Mouse (Mus musculus): ENCODE data around the gene Rybp. TPM values are rescaled to one million over a fixed set of nuclear protein-coding genes. Genes with fewer than 3 reads are reported as not detected.

The Rybp gene
- polyA plus RNA-seq, 1 experiment from 2014 or later = 13.8 TPM

DNA sequence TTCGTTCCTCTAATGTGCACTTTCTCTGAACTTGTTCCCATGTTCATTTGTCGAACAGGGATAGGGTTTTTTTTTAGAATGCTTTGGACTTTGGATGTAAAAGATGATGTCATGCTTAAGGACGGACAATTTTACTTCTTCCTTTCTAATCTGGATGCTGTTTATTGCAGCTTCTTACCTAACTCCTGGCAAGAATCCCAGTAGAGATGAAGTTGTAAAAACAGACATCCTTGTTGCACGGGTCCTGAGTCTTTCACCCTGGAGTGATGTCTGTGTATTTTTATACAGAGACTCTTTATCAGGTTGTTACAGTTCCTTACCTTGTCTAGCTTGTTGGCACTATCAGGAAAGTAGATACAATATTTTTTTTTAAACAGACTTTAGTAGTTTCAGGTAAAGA, 65.5 kb downstream of the Rybp start:
- Histone ChIP-seq H3K9me3 (ENCODE audit: control insufficient read depth, low read length) (no peaks in the 10 kb centered on the region), H3K27ac (ENCODE audit: low read depth) (peak overlapping the region; percentile 67; the same call in 1 of the 2 replicates), H3K4me3 (ENCODE audit: low read depth, low read length) (no peak overlapping the region), H3K9ac (ENCODE audit: low read length) (no peak overlapping the region), H3K4me1 (replicated peaks; ENCODE audit: control insufficient read depth, insufficient read depth, low read length) (peaks cover 21% of the 10 kb centered on the region), H3K27me3 (replicated peaks; ENCODE audit: control insufficient read depth, insufficient read depth, low read length) (no peaks in the 10 kb centered on the region), H3K4me2 (ENCODE audit: low read length) (no peak overlapping the region), H3K36me3 (ENCODE audit: control insufficient read depth, insufficient read depth, low read length) (no peaks in the 10 kb centered on the region)
- ATAC-seq (replicated peaks; ENCODE audit: low FRiP score, low TSS enrichment, low read depth) = peak; percentile 17; the same call in 1 of the 2 replicates
- 25% methylated on average over 4 of the region's 4 CpGs for WGBS
- no peak for DNase-seq (ENCODE audit: low spot score)

DNA sequence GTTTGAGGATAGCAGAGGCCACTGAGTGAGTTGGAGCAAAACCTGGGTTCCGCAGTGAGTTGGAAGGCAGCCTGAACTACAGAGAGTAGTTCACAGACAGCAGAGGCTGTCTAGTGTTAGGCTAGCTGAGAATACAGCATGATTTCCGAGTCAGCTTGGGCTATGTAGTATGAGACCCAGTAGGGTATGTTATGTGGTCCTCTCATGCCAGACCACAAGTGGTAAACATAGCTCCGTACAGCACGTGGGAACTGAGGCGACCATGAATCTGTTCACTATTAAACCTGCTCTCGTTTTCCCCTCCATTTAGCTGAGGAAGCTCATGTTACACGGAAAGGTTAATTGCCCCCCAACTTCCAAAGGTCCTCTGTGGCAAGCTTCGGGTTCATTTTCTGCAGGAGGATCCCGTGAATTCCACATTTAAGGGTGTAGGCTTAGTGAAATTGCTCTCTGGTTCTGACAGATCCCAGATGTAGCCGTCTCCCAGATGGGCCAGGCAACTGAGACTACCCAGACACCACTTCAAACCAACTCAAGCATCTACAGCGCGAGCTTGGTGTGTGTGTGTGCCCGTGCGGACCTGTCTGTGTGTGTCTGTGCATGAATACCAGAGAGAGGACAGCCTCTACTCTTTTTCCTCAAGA, 66.2 kb downstream of the Rybp start:
- H3K27ac ChIP-seq (ENCODE audit: low read depth) = peak overlapping the region; percentile 67
- peak; percentile 75 for DNase-seq (ENCODE audit: low spot score)
- 41% methylated on average over 14 of the region's 14 CpGs for WGBS

DNA sequence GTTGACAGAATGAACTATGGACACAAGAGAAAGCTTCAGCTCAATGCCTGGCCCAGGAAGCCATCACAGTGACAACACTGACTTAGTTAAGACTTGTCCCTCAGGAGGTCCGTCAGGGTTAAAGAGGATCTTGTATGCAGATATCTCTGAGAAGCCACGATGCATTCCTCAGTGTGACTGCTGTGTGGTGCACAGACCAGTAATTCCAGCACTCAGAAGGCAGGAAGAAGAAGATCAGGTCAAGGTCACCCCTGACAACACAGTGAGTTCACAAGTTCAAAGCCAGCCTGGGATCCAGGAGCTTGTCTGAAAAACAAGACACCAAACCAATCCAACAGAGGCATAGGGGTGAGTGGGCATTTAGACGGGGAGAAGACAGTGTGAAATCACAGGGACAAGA, 67.3 kb downstream of the Rybp start:
- Histone ChIP-seq H3K9ac (ENCODE audit: low read length) (no peak overlapping the region), H3K36me3 (ENCODE audit: control insufficient read depth, insufficient read depth, low read length) (no peaks in the 10 kb centered on the region), H3K4me1 (replicated peaks; ENCODE audit: control insufficient read depth, insufficient read depth, low read length) (peaks cover 31% of the 10 kb centered on the region), H3K4me2 (ENCODE audit: low read length) (no peak overlapping the region), H3K27me3 (replicated peaks; ENCODE audit: control insufficient read depth, insufficient read depth, low read length) (no peaks in the 10 kb centered on the region), H3K9me3 (ENCODE audit: control insufficient read depth, low read length) (no peaks in the 10 kb centered on the region), H3K27ac (ENCODE audit: low read depth) (no peak overlapping the region), H3K4me3 (ENCODE audit: low read depth, low read length) (no peak overlapping the region)
- no peak for ATAC-seq (replicated peaks; ENCODE audit: low FRiP score, low TSS enrichment, low read depth)
- no peak for DNase-seq (ENCODE audit: low spot score)
- 82% methylated on average over 3 of the region's 3 CpGs for WGBS

More for the DNA sequence above, 66.2 kb downstream of the Rybp start:
- Histone ChIP-seq H3K4me1 (replicated peaks; ENCODE audit: control insufficient read depth, insufficient read depth, low read length) (peaks cover 22% of the 10 kb centered on the region), H3K36me3 (ENCODE audit: control insufficient read depth, insufficient read depth, low read length) (no peaks in the 10 kb centered on the region), H3K27me3 (replicated peaks; ENCODE audit: control insufficient read depth, insufficient read depth, low read length) (no peaks in the 10 kb centered on the region), H3K9me3 (ENCODE audit: control insufficient read depth, low read length) (no peaks in the 10 kb centered on the region), H3K9ac (ENCODE audit: low read length) (no peak overlapping the region), H3K4me3 (ENCODE audit: low read depth, low read length) (no peak overlapping the region), H3K4me2 (ENCODE audit: low read length) (no peak overlapping the region)
- ATAC-seq (replicated peaks; ENCODE audit: low FRiP score, low TSS enrichment, low read depth) = peak; percentile 56

DNA sequence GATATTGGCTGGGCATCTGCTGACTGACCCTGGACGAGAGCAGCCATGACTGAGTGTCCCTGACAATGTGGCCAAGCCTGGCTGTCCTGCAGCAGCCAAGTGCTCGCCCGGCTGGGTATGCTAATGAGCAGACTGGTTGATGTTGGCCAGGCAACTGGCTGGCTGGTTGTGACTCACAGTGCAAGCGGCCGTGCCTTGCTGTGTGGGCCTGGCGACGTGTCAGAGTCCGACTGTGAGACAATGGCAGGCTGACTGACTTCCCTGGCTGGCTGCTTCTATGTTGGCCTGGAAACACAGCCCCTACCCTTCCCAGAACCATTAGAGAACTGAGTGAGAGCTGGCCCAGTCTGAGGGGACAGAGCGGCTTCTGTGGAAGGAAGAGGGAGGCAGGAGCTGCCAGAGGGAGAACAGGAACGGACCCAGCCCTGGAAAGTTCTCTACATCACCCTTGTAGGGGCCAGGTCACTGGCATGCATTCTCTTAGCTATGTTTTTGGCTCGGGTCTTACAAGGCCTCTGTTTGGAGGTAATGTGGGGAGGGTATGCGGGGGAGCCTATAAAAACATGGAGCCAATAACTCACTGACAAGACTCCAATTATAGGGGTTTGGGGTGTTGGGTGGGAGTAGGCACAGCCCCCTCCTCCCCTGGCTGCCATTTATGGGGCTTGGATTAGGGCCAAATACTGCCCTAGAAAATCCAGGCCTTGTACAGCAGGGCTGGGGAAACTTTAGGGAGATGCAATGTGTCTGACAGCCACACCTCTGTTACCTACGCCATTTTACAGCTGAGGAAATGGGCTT, 68.5 kb downstream of the Rybp start:
- DNase-seq (ENCODE audit: low spot score) = no peak
- 48% methylated on average over 13 of the region's 13 CpGs for WGBS
- Histone ChIP-seq H3K36me3 (ENCODE audit: control insufficient read depth, insufficient read depth, low read length) (no peaks in the 10 kb centered on the region), H3K27ac (ENCODE audit: low read depth) (no peak overlapping the region), H3K27me3 (replicated peaks; ENCODE audit: control insufficient read depth, insufficient read depth, low read length) (no peaks in the 10 kb centered on the region), H3K4me1 (replicated peaks; ENCODE audit: control insufficient read depth, insufficient read depth, low read length) (peaks cover 43% of the 10 kb centered on the region), H3K4me2 (ENCODE audit: low read length) (no peak overlapping the region), H3K4me3 (ENCODE audit: low read depth, low read length) (no peak overlapping the region), H3K9me3 (ENCODE audit: control insufficient read depth, low read length) (no peaks in the 10 kb centered on the region), H3K9ac (ENCODE audit: low read length) (no peak overlapping the region)
- ATAC-seq (replicated peaks; ENCODE audit: low FRiP score, low TSS enrichment, low read depth) = no peak

DNA sequence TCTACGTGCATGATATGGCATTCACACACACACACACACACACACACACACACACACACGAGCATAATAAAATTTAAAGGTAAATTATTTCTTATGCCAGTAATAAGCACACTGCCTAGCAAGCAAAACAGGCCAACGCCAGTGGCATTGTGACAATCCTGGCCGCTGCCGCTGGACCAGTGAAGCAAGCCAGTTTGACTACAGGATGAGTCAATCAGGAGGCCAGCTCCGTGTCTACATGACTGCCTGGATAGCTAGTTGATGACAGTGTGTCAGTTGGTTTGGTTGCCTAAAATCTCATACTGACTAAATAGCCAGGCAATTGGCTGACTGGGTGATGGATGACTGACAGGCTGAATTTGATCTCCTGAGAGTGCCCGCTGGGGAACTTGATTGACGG, 69.8 kb downstream of the Rybp start:
- H3K27me3 ChIP-seq (replicated peaks; ENCODE audit: control insufficient read depth, insufficient read depth, low read length) = no peaks in the 10 kb centered on the region
- WGBS = 87% methylated on average over 8 of the region's 8 CpGs
- H3K4me3 ChIP-seq (ENCODE audit: low read depth, low read length) = no peak overlapping the region
- H3K4me1 ChIP-seq (replicated peaks; ENCODE audit: control insufficient read depth, insufficient read depth, low read length) = peaks cover 49% of the 10 kb centered on the region
- ATAC-seq (replicated peaks; ENCODE audit: low FRiP score, low TSS enrichment, low read depth) (no peak), DNase-seq (ENCODE audit: low spot score) (no peak)
- H3K4me2 ChIP-seq (ENCODE audit: low read length) = no peak overlapping the region
- H3K27ac ChIP-seq (ENCODE audit: low read depth) = no peak overlapping the region
- no peak overlapping the region for H3K9ac ChIP-seq (ENCODE audit: low read length)
- H3K36me3 ChIP-seq (ENCODE audit: control insufficient read depth, insufficient read depth, low read length) = no peaks in the 10 kb centered on the region
- H3K9me3 ChIP-seq (ENCODE audit: control insufficient read depth, low read length) = no peaks in the 10 kb centered on the region

DNA sequence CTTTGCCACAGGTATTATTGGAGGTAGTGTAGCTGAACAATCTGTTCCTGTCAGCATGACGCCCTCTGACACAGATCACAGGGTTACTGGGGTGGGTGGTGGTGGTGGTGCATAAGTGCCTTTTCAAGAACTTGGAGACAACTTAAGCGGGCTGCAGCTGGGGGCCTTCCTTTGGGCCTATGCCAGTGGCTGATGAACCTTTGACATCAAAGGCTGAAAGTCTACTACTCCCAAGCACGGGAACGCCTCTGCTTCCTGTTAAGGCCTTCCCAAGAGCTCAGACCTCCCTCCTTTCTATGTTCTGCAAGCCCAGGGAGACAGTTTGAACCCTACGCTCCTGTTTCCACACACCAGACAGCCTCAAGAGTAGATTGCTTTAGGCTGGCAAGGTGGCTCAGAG, 70.3 kb downstream of the Rybp start:
- Histone ChIP-seq H3K27me3 (replicated peaks; ENCODE audit: control insufficient read depth, insufficient read depth, low read length) (no peaks in the 10 kb centered on the region), H3K4me3 (ENCODE audit: low read depth, low read length) (no peak overlapping the region), H3K27ac (ENCODE audit: low read depth) (no peak overlapping the region), H3K4me1 (replicated peaks; ENCODE audit: control insufficient read depth, insufficient read depth, low read length) (peaks cover 48% of the 10 kb centered on the region), H3K36me3 (ENCODE audit: control insufficient read depth, insufficient read depth, low read length) (no peaks in the 10 kb centered on the region), H3K9ac (ENCODE audit: low read length) (no peak overlapping the region), H3K9me3 (ENCODE audit: control insufficient read depth, low read length) (no peaks in the 10 kb centered on the region), H3K4me2 (ENCODE audit: low read length) (no peak overlapping the region)
- WGBS = 64% methylated on average over 5 of the region's 5 CpGs
- DNase-seq (ENCODE audit: low spot score) (no peak), ATAC-seq (replicated peaks; ENCODE audit: low FRiP score, low TSS enrichment, low read depth) (no peak)

DNA sequence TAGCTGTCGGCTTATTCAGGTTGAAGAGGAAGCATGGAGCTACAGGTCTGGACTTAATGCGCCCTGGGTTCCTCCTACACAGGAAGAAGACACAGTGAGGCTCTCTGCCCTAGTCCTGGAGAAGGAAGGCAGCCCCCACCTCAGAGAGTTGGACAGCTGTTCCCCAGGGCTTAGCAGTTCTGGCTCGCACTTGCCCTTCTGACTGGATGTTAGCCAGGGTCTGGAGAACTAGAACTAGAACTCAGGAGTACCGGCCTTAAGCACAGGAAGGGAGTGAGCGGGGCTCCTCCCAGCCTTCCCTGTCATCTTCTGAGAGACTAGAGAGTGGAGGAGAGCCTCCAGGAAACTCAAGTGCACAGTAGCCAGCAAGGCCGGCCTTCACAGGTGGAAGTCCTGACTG, 71.5 kb downstream of the Rybp start:
- no peak overlapping the region for H3K27ac ChIP-seq (ENCODE audit: low read depth)
- no peaks in the 10 kb centered on the region for H3K9me3 ChIP-seq (ENCODE audit: control insufficient read depth, low read length)
- ATAC-seq (replicated peaks; ENCODE audit: low FRiP score, low TSS enrichment, low read depth) (no peak), DNase-seq (ENCODE audit: low spot score) (no peak)
- no peak overlapping the region for H3K9ac ChIP-seq (ENCODE audit: low read length)
- H3K4me3 ChIP-seq (ENCODE audit: low read depth, low read length) = no peak overlapping the region
- WGBS = 52% methylated on average over 6 of the region's 6 CpGs
- H3K4me2 ChIP-seq (ENCODE audit: low read length) = no peak overlapping the region
- peaks cover 37% of the 10 kb centered on the region for H3K4me1 ChIP-seq (replicated peaks; ENCODE audit: control insufficient read depth, insufficient read depth, low read length)
- no peaks in the 10 kb centered on the region for H3K27me3 ChIP-seq (replicated peaks; ENCODE audit: control insufficient read depth, insufficient read depth, low read length)
- H3K36me3 ChIP-seq (ENCODE audit: control insufficient read depth, insufficient read depth, low read length) = no peaks in the 10 kb centered on the region

DNA sequence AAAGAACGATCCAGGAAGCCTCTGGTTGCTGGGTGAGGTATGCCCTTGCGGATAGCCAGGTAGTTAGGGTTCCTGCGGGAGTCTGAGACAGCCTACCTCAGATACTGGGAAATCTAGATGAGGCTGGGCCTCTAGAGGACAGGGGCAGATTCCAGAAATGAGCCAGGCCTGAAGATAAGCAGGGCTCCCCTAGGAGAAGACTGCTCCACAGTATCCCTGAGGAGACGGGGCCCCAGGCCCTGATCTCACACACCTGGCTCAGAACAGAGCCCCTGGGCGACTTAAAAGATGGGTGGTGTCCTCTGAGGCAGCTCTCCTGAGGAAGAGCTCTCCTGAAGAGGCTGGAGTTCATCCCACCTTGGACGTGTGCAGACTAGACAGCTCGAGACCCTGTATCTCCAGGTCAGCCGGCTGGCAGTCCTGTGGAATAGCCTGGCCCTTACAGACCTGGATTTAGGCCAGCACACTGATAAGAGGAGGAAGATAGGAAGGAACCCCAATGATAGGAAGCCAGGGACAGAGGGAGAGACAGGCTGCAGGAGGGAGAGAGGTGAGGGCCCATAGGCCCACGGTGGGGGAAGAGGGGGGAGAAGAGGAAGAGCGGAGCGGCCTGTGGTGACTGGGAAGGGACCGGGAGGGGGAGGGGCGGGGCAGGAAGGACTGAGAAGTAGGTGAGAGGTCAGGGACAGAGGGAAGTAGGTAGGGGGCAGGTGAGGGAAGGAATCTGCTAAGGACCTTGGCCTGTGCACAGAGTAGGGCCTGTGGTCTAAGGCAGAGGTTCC, 73.0 kb downstream of the Rybp start:
- no peak overlapping the region for H3K27ac ChIP-seq (ENCODE audit: low read depth)
- no peak overlapping the region for H3K4me3 ChIP-seq (ENCODE audit: low read depth, low read length)
- peak; percentile 40 for ATAC-seq (replicated peaks; ENCODE audit: low FRiP score, low TSS enrichment, low read depth)
- H3K4me2 ChIP-seq (ENCODE audit: low read length) = no peak overlapping the region
- no peak overlapping the region for H3K9ac ChIP-seq (ENCODE audit: low read length)
- no peak for DNase-seq (ENCODE audit: low spot score)
- peaks cover 34% of the 10 kb centered on the region for H3K4me1 ChIP-seq (replicated peaks; ENCODE audit: control insufficient read depth, insufficient read depth, low read length)
- H3K9me3 ChIP-seq (ENCODE audit: control insufficient read depth, low read length) = no peaks in the 10 kb centered on the region
- no peaks in the 10 kb centered on the region for H3K27me3 ChIP-seq (replicated peaks; ENCODE audit: control insufficient read depth, insufficient read depth, low read length)
- no peaks in the 10 kb centered on the region for H3K36me3 ChIP-seq (ENCODE audit: control insufficient read depth, insufficient read depth, low read length)
- WGBS = 43% methylated on average over 13 of the region's 13 CpGs

Data from intestine, embryonic 14.5 days (tissue).